Mouse (Mus musculus): Measurements from ENCODE around the gene Arrdc1.

DNA sequence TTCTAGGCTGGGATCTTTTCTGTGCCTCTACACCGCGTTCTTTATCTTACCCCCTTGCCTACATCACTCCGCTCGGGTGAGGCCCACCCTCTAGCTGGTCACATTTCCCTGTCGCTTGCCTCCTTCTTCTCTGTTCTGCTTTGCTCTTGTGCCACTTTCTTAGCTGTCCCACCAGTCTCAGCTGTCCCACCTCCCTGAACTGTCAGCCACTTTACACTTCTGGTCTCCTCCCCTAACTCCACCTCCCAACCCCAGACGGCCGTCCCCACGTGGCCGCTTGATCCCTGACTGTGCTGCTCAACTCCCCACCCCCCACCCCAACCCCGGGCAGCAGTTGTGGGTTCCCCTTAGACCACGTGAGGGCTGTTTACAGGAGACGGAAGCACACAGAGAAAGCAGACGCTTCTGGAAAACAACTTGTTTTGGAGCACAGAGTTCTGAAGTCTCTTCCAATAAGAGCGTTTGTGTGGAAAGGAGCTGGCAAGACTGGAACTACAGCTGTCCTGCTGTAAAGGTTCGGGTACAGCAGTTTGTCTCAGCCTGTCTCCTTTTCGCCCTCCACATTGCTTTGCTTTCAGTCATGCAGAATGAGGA, 40.7 kb upstream of the Arrdc1 start, which contains the start of gene Pnpla7:
- TF ChIP-seq TAL1 (IDR thresholded peaks at IDR 0.05; ENCODE audit: low read length) (no peak), GATA1 (IDR thresholded peaks at IDR 0.05; ENCODE audit: low read length) (no peak)

Measured in erythroblast, embryonic 14.5 days (primary cell).